Mouse (Mus musculus) forebrain, embryonic 15.5 days (tissue): ENCODE measurements around the gene Taar7e. TPM values are rescaled to one million over a fixed set of nuclear protein-coding genes. Genes with fewer than 3 reads are reported as not detected.
"Not testable (repeated sequence)": the region's sequence is repeated elsewhere in the genome, so short reads cannot be mapped to it uniquely, and the experiment has no call there.

Source experiments
- ATAC-seq: fragments of 200-750 bp; cut with Nextera tagmentation; replicated peaks from 2 replicates; pipeline ENCODE4 v1.8.0; 2017; ENCODE audit warnings: mild to moderate bottlenecking, moderate TSS enrichment, moderate library complexity
- H3K27ac ChIP-seq: fragments of 300-500 bp; sonication (generic); replicated peaks from 2 replicates; pipeline ENCODE4 v1.5.1; 2015; ENCODE audit warnings: mild to moderate bottlenecking, inconsistent platforms
- H3K27me3 ChIP-seq: fragments of 300-500 bp; sonication (generic); 2 replicates; pipeline ENCODE4 v1.6.1; 2015; ENCODE audit warnings: inconsistent platforms
- H3K36me3 ChIP-seq: fragments of 300-500 bp; sonication (generic); 2 replicates; pipeline ENCODE4 v1.6.1; 2015; ENCODE audit warnings: mild to moderate bottlenecking, inconsistent platforms
- H3K4me1 ChIP-seq: fragments of 300-500 bp; sonication (generic); 2 replicates; pipeline ENCODE4 v1.6.1; 2015; ENCODE audit warnings: inconsistent platforms
- H3K4me2 ChIP-seq: fragments of 300-500 bp; sonication (generic); replicated peaks from 2 replicates; pipeline ENCODE4 v1.6.1; 2015; ENCODE audit warnings: mild to moderate bottlenecking, inconsistent platforms
- H3K4me3 ChIP-seq: fragments of 300-500 bp; sonication (generic); 2 replicates; pipeline ENCODE4 v1.5.1; 2015; ENCODE audit warnings: mild to moderate bottlenecking, inconsistent platforms
- H3K9ac ChIP-seq: fragments of 300-500 bp; sonication (generic); replicated peaks from 2 replicates; pipeline ENCODE4 v1.6.1; 2015; ENCODE audit warnings: mild to moderate bottlenecking, inconsistent platforms
- H3K9me3 ChIP-seq: fragments of 300-500 bp; sonication (generic); 2 replicates; pipeline ENCODE4 v1.6.1; 2016; ENCODE audit warnings: inconsistent platforms
- WGBS: fragments of 180-500 bp; shearing (Covaris S2); methylation state at CpG from one replicate; pipeline ENCODE4 v1.1.7; 2015; ENCODE audit warnings: mixed read lengths; 5-methylcytosine and 5-hydroxymethylcytosine counted together
- polyA plus RNA-seq: library from polyadenylated mRNA; unstranded; fragments of >200 nt; fragmentation: Nextera tagmentation; extraction: Ambion mirVana; gene quantifications from 2 replicates; pipeline ENCODE4 v1.2.1, GENCODE M21; 2015

Gene Taar7e
- polyA plus RNA-seq, 1 experiment from 2014 or later, result not detected

DNA sequence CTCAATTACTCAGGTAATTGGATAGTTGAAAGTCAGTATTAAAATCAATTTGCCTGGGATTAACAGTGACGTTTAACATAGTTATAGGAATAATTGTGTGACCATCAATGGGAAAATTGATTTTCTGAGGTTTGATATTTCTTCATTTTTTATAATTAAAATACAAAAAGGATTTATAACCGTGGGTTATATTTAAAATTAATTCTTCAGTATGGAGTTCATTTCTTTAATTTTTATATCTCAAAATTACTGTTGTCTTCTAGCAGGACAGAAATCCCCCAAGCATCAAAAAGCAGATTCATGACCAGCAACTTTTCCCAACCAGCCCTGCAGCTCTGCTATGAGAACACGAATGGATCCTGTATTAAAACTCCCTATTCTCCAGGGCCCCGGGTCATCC is 38.8 kb downstream of the Taar7e start, which contains the start of gene Taar8a:
Gene Taar8a, plus strand, starts transcription at position 301 of the 400 bp plus-strand sequence.
- 79% methylated on average over 2 of the region's 4 CpGs for WGBS

DNA sequence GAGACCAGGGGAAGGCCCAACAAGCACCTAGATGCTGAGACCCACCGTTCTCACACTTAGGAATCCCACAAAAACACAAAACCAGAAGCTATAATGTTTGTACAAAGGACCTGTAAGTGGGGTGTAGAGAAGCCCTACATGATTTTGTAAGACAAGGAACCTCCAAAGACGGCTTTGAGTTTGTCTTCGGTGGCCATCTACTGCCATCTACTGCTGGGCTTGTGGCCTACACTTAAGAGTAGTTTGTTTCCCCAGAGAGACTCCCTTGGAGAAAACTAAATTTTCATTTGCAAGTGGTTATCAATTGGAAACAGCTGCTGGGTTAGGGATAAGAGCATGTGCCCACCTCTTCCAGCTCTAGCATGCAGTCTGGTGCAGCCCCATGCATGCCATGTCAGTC is 42.8 kb downstream of the Taar7e start:
- ATAC-seq, result peak; percentile 69; the same call in 1 of the 2 replicates
- H3K4me1 ChIP-seq, result no peaks in the 10 kb centered on the region
- no peaks in the 10 kb centered on the region for H3K27me3 ChIP-seq
- no peak overlapping the region for H3K9ac ChIP-seq
- H3K36me3 ChIP-seq, result no peaks in the 10 kb centered on the region
- 47% methylated on average over 3 of the region's 3 CpGs for WGBS
- H3K4me2 ChIP-seq, result no peak overlapping the region
- H3K27ac ChIP-seq, result no peak overlapping the region
- no peaks in the 10 kb centered on the region for H3K9me3 ChIP-seq
- H3K4me3 ChIP-seq, result no peak overlapping the region

More for the DNA sequence above, 38.8 kb downstream of the Taar7e start, which contains the start of gene Taar8a:
- H3K9me3 ChIP-seq, H3K9ac ChIP-seq, H3K36me3 ChIP-seq, H3K4me2 ChIP-seq, ATAC-seq, H3K27ac ChIP-seq, H3K27me3 ChIP-seq, H3K4me1 ChIP-seq, H3K4me3 ChIP-seq: not testable (repeated sequence)

DNA sequence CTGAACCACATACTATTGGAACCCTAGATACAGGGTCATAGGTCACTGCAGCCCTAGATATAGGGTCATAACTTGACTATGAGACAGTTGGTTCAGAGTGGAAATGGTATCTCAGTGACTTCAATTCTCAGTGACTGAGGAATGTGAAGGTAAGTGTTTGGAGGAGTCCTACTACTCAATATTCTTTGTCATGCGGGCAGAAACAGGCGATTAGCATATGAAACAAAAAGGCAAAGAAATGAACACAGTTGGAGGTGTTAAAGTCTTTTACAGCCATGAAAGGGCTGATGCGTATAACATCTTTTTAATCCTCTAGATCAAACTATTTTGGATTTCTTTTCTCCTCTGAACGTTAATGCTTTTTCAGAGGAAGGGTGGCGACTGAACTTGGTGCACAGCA is 48.5 kb downstream of the Taar7e start:
- Histone ChIP-seq H3K27ac (no peak overlapping the region), H3K4me1 (no peaks in the 10 kb centered on the region), H3K4me2 (no peak overlapping the region), H3K27me3 (no peaks in the 10 kb centered on the region), H3K9ac (no peak overlapping the region), H3K36me3 (no peaks in the 10 kb centered on the region), H3K9me3 (no peaks in the 10 kb centered on the region), H3K4me3 (no peak overlapping the region)
- ATAC-seq, result no peak
- WGBS, result 34% methylated on average over 5 of the region's 5 CpGs

DNA sequence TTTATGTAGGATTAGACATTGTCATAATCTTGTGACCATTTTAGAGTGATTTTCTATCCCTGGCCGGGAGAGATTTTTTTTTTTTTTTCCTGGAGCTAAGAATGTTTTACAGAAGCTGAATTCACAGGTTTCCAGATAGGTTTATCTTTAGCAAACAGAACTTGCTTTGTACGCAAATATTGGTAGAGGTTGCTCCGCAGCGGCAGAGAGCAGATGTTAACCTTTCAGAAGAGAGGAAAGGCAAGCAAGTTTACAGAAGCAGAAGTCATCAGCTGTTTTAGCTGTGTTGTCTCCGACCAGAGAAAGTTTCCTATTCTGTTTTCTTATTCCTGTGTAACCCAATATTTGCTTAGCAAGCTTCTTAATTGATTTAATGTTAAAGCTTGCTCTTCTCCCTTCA is 49.1 kb downstream of the Taar7e start:
- 89% methylated on average over 5 of the region's 5 CpGs for WGBS
- Histone ChIP-seq H3K9me3 (no peaks in the 10 kb centered on the region), H3K27me3 (no peaks in the 10 kb centered on the region), H3K36me3 (no peaks in the 10 kb centered on the region), H3K9ac (no peak overlapping the region), H3K4me1 (no peaks in the 10 kb centered on the region), H3K4me3 (no peak overlapping the region), H3K27ac (no peak overlapping the region), H3K4me2 (no peak overlapping the region)
- no peak for ATAC-seq

DNA sequence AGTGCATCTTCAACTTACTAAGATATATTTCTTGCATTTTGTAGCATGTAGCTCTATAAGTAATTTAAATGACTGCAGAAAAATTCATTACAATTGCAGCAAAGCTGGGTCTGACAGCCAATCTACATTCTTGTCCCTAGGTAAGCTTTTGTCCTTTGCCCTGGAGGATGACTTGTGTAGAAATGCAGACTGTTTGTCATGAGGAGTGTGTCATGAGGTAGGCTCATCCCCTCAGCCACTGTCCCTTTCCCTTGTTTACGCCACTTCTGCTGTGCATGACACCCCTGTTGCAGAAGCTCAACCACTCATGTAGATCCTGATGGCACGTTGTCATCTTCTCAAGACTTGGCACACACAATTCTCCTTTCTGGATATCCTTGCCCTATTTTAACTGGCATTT is 49.8 kb downstream of the Taar7e start:
- Histone ChIP-seq H3K4me3 (no peak overlapping the region), H3K4me2 (no peak overlapping the region), H3K9ac (no peak overlapping the region), H3K36me3 (no peaks in the 10 kb centered on the region), H3K9me3 (no peaks in the 10 kb centered on the region), H3K4me1 (no peaks in the 10 kb centered on the region), H3K27ac (no peak overlapping the region), H3K27me3 (no peaks in the 10 kb centered on the region)
- ATAC-seq, result no peak
- WGBS, result 93% methylated on average over 2 of the region's 2 CpGs

Other genes with a start within 250 kb of the Taar7e start
- 15.8 and 16.5 TPM in 2 replicates for gene Slc18b1, start 240.6 kb upstream of the Taar7e start, polyA plus RNA-seq
- 0.10 TPM in 1 of 2 replicates, not detected in the other for gene Vnn3, start 186.2 kb upstream of the Taar7e start, polyA plus RNA-seq
- 0.13 and 0.19 TPM in 2 replicates for gene Vnn1, start 142.9 kb upstream of the Taar7e start, polyA plus RNA-seq
- not detected in 2 replicates for gene Taar1, start 117.3 kb upstream of the Taar7e start, polyA plus RNA-seq
- not detected in 2 replicates for gene Taar2, start 99.0 kb upstream of the Taar7e start, polyA plus RNA-seq
- gene Taar3, start 88.1 kb upstream of the Taar7e start, polyA plus RNA-seq, result not detected in 2 replicates
- gene Taar4, start 77.1 kb upstream of the Taar7e start, polyA plus RNA-seq, result not detected in 2 replicates
- gene Taar5, start 66.9 kb upstream of the Taar7e start, polyA plus RNA-seq, result not detected in 2 replicates
- not detected in 2 replicates for gene Taar6, start 52.0 kb upstream of the Taar7e start, polyA plus RNA-seq
- gene Taar7a, start 44.1 kb upstream of the Taar7e start, polyA plus RNA-seq, result not detected in 2 replicates
- not detected in 2 replicates for gene Taar7b, start 37.7 kb upstream of the Taar7e start, polyA plus RNA-seq
- gene Taar7d, start 10.4 kb upstream of the Taar7e start, polyA plus RNA-seq, result not detected in 2 replicates
- gene Taar7f, start 11.9 kb downstream of the Taar7e start, polyA plus RNA-seq, result not detected in 2 replicates
- not detected in 2 replicates for gene Taar8a, start 38.9 kb downstream of the Taar7e start, polyA plus RNA-seq
- not detected in 2 replicates for gene Taar8b, start 54.7 kb downstream of the Taar7e start, polyA plus RNA-seq
- gene Taar8c, start 64.3 kb downstream of the Taar7e start, polyA plus RNA-seq, result not detected in 2 replicates
- gene Taar9, start 71.9 kb downstream of the Taar7e start, polyA plus RNA-seq, result not detected in 2 replicates
- gene Stx7, start 111.7 kb downstream of the Taar7e start, polyA plus RNA-seq, result 252 and 275 TPM in 2 replicates
- 2.4 and 2.8 TPM in 2 replicates for gene Moxd1, start 185.9 kb downstream of the Taar7e start, polyA plus RNA-seq